Mouse (Mus musculus): ENCODE data around the gene Heatr6. TPM values are rescaled to one million over a fixed set of nuclear protein-coding genes. Genes with fewer than 3 reads are reported as not detected.

Heatr6 gene
- polyA plus RNA-seq, 1 experiment from 2014 or later: 33.3 TPM

DNA sequence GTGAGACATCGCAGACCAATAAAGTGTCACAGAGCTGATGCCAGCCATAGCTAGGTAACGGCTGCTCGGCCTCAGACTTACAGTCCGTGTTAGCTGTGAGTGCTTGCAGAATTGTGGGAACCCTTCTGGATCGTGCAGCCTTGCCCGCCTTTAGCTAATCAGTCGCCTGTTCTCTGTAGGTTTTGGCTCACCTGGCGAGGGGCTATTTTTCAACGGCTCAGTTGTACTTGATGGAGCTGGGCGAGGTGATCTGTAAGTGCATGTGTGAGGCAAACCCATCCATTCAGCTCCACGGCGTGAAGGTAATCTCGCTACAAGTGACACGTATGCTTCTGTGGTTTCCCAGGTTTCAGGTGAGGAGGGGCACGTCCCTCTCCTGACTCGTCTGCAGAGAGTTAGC lies 20.2 kb downstream of the Heatr6 start:
- no peaks in the 10 kb centered on the region for H3K4me1 ChIP-seq (replicated peaks; ENCODE audit: control insufficient read depth, insufficient read depth, low read length)
- ATAC-seq (ENCODE audit: low FRiP score) (no peak), DNase-seq (ENCODE audit: low spot score) (no peak)
- H3K27me3 ChIP-seq (ENCODE audit: control insufficient read depth, insufficient read depth, low read length): no peaks in the 10 kb centered on the region
- H3K9ac ChIP-seq: no peak overlapping the region
- H3K4me2 ChIP-seq (replicated peaks): no peak overlapping the region
- H3K36me3 ChIP-seq (replicated peaks; ENCODE audit: control insufficient read depth, insufficient read depth): peaks cover 97% of the 10 kb centered on the region
- H3K4me3 ChIP-seq (replicated peaks; ENCODE audit: low read length): no peak overlapping the region
- no peaks in the 10 kb centered on the region for H3K9me3 ChIP-seq (ENCODE audit: control insufficient read depth, low read length)
- H3K27ac ChIP-seq: no peak overlapping the region
- WGBS: 97% methylated on average over 16 of the region's 16 CpGs

DNA sequence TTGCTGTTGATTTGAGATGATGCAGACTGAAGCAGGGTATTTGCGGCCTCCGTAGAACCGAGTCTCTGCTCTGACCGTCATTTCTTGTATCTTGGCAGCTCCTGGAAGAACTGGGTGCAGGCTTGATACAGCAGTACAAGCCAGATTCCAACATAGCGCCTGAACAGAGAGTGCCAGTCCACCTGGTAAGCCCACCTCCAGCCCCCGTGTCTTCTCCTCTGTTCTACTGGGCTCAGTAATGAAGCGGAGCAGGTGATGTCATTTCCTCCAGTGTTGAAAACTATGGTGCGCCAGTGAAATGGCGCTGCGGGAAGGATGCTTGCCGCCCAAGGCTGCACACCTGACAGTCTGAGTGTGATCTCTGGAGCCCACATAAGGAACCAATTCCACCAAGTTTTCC lies 20.8 kb downstream of the Heatr6 start:
- H3K4me2 ChIP-seq (replicated peaks): no peak overlapping the region
- H3K27ac ChIP-seq: no peak overlapping the region
- H3K36me3 ChIP-seq (replicated peaks; ENCODE audit: control insufficient read depth, insufficient read depth): peaks cover 97% of the 10 kb centered on the region
- WGBS: 99% methylated on average over 11 of the region's 11 CpGs
- no peaks in the 10 kb centered on the region for H3K4me1 ChIP-seq (replicated peaks; ENCODE audit: control insufficient read depth, insufficient read depth, low read length)
- no peak overlapping the region for H3K4me3 ChIP-seq (replicated peaks; ENCODE audit: low read length)
- H3K9ac ChIP-seq: no peak overlapping the region
- H3K9me3 ChIP-seq (ENCODE audit: control insufficient read depth, low read length): no peaks in the 10 kb centered on the region
- DNase-seq (ENCODE audit: low spot score) (no peak), ATAC-seq (ENCODE audit: low FRiP score) (no peak)
- no peaks in the 10 kb centered on the region for H3K27me3 ChIP-seq (ENCODE audit: control insufficient read depth, insufficient read depth, low read length)

DNA sequence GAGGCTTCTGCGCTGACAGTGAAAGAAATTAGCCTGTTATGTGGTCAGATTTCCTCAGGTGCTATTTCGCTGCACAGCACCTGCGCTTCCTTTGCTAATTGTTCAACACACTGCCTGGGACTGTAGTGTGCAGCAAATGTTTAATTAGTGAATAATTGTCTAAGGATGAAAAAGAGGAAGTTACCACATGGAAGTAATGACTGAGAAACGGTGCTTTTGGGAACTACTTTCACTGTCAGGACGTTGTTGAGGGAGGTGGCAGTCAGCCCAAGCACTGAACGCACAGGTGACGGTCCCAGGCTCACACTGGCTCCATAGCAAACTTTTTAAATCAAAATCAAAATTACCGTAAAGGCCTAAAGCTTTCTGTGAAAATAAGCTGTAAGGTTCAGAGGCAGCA lies 23.3 kb downstream of the Heatr6 start:
- 94% methylated on average over 8 of the region's 8 CpGs for WGBS
- Histone ChIP-seq H3K9ac (no peak overlapping the region), H3K4me2 (replicated peaks) (no peak overlapping the region), H3K9me3 (ENCODE audit: control insufficient read depth, low read length) (no peaks in the 10 kb centered on the region), H3K27me3 (ENCODE audit: control insufficient read depth, insufficient read depth, low read length) (no peaks in the 10 kb centered on the region), H3K27ac (no peak overlapping the region), H3K4me3 (replicated peaks; ENCODE audit: low read length) (no peak overlapping the region), H3K36me3 (replicated peaks; ENCODE audit: control insufficient read depth, insufficient read depth) (peaks cover 98% of the 10 kb centered on the region), H3K4me1 (replicated peaks; ENCODE audit: control insufficient read depth, insufficient read depth, low read length) (no peaks in the 10 kb centered on the region)
- ATAC-seq (ENCODE audit: low FRiP score): no peak
- DNase-seq (ENCODE audit: low spot score): no peak

DNA sequence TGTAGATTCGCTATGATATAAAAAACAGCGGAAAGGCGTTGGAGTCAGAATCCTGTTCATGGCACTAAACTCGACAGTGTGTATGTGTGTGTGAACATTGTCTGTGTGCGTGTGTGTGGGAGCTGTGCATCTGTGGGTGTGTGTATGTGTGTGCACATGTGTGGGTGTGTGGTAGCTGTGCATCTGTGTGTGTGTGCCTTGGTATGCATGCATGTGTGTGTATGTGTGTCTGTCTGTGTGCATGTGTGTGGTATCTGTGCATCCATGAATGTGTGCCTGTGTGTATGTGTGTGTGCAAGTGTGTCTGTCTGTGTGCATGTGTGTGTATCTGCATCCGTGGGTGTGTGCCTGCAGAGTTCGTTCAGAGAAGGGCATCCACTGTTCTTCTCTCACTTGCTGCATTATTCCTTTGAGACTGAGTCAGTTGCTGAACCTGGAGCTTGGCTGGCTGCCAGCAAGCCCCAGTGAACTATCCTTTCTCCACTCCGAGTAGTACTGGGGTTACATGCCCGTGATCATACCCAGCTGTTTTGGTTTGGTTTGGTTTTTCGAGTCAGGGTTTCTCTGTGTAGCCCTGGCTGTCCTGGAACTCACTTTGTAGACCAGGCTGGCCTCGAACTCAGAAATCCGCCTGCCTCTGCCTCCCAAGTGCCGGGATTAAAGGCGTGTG lies 30.6 kb downstream of the Heatr6 start:
- DNase-seq (ENCODE audit: low spot score): no peak
- Histone ChIP-seq H3K9ac (no peak overlapping the region), H3K4me2 (replicated peaks) (no peak overlapping the region), H3K9me3 (ENCODE audit: control insufficient read depth, low read length) (no peaks in the 10 kb centered on the region), H3K27me3 (ENCODE audit: control insufficient read depth, insufficient read depth, low read length) (no peaks in the 10 kb centered on the region), H3K36me3 (replicated peaks; ENCODE audit: control insufficient read depth, insufficient read depth) (peaks cover 47% of the 10 kb centered on the region), H3K4me1 (replicated peaks; ENCODE audit: control insufficient read depth, insufficient read depth, low read length) (no peaks in the 10 kb centered on the region), H3K4me3 (replicated peaks; ENCODE audit: low read length) (no peak overlapping the region), H3K27ac (no peak overlapping the region)
- 80% methylated on average over 14 of the region's 14 CpGs for WGBS
- ATAC-seq (ENCODE audit: low FRiP score): 0 out of 2 replicates have a peak, but pooled peaks have one; percentile 21

DNA sequence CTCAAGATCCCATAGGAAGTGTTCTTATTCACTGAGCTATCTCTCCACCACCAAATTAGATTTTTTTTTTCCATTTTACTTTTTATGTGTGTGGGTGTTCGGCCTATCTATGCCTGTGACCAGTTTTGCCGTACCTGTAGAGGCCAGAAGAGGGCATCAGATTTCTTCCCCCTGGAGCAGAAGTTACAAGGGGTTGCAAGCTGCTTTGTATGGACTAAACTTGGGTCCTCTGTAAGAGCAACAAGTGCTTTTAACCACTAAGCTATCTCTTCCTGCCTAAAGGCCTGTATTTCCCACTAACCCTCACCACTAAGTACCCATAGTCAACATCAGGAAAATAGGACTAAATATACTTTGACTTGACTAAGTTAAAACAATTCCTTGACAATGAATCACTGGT lies 31.2 kb downstream of the Heatr6 start:
- Histone ChIP-seq H3K4me1 (replicated peaks; ENCODE audit: control insufficient read depth, insufficient read depth, low read length) (no peaks in the 10 kb centered on the region), H3K4me2 (replicated peaks) (no peak overlapping the region), H3K36me3 (replicated peaks; ENCODE audit: control insufficient read depth, insufficient read depth) (peaks cover 41% of the 10 kb centered on the region), H3K27me3 (ENCODE audit: control insufficient read depth, insufficient read depth, low read length) (no peaks in the 10 kb centered on the region), H3K9me3 (ENCODE audit: control insufficient read depth, low read length) (no peaks in the 10 kb centered on the region), H3K27ac (no peak overlapping the region), H3K9ac (no peak overlapping the region), H3K4me3 (replicated peaks; ENCODE audit: low read length) (no peak overlapping the region)
- ATAC-seq (ENCODE audit: low FRiP score): no peak
- DNase-seq (ENCODE audit: low spot score): no peak
- WGBS: 87% methylated on average over 2 of the region's 2 CpGs

DNA sequence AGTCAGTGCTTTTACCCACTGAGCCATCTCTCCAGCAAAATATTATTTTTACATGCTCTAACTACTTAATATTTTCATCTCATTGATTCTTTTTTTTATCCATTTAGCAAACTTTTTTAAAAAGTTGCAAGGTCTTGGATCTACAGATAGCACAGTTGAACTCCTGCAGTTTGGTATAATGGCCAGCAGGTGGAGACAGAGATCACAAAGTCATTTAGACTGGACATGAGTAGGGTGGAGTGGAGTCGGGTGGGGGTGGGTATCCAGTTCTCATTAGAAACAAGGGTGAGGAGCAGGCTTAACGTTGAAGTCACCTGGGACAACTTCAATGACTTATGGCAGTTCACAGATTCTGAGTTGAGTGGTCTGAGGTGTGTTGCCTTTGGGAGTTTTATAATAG lies 31.9 kb downstream of the Heatr6 start:
- DNase-seq (ENCODE audit: low spot score) (peak; percentile 90), ATAC-seq (ENCODE audit: low FRiP score) (no peak)
- no peak overlapping the region for H3K9ac ChIP-seq
- no peaks in the 10 kb centered on the region for H3K4me1 ChIP-seq (replicated peaks; ENCODE audit: control insufficient read depth, insufficient read depth, low read length)
- WGBS: 11% methylated on average over 2 of the region's 2 CpGs
- H3K9me3 ChIP-seq (ENCODE audit: control insufficient read depth, low read length): no peaks in the 10 kb centered on the region
- no peak overlapping the region for H3K4me2 ChIP-seq (replicated peaks)
- peaks cover 34% of the 10 kb centered on the region for H3K36me3 ChIP-seq (replicated peaks; ENCODE audit: control insufficient read depth, insufficient read depth)
- H3K27ac ChIP-seq: no peak overlapping the region
- H3K4me3 ChIP-seq (replicated peaks; ENCODE audit: low read length): no peak overlapping the region
- H3K27me3 ChIP-seq (ENCODE audit: control insufficient read depth, insufficient read depth, low read length): no peaks in the 10 kb centered on the region

DNA sequence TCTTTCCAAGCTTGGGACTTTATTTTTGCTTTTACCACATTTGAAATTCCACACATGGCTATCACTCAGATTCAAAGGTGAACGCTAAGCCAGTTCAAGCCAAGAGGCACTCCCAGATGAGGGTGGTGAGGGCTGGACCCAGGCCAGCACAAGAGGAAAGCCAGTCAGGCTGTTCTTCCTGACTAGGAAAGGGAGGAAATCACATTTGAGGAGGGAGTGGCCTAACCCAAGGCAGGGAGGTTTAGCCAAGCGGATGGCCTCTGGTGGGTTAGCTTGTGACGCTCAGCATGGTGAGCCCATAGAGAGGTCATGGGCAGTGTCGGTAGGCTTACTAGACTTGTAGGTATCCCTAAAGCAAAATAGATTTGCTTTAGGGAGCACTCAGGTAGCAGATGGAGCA lies 33.3 kb downstream of the Heatr6 start:
- H3K9me3 ChIP-seq (ENCODE audit: control insufficient read depth, low read length): no peaks in the 10 kb centered on the region
- DNase-seq (ENCODE audit: low spot score): no peak
- H3K27me3 ChIP-seq (ENCODE audit: control insufficient read depth, insufficient read depth, low read length): no peaks in the 10 kb centered on the region
- no peak for ATAC-seq (ENCODE audit: low FRiP score)
- no peak overlapping the region for H3K4me2 ChIP-seq (replicated peaks)
- H3K27ac ChIP-seq: no peak overlapping the region
- 77% methylated on average over 4 of the region's 4 CpGs for WGBS
- no peak overlapping the region for H3K4me3 ChIP-seq (replicated peaks; ENCODE audit: low read length)
- peaks cover 19% of the 10 kb centered on the region for H3K36me3 ChIP-seq (replicated peaks; ENCODE audit: control insufficient read depth, insufficient read depth)
- H3K9ac ChIP-seq: no peak overlapping the region
- no peaks in the 10 kb centered on the region for H3K4me1 ChIP-seq (replicated peaks; ENCODE audit: control insufficient read depth, insufficient read depth, low read length)

DNA sequence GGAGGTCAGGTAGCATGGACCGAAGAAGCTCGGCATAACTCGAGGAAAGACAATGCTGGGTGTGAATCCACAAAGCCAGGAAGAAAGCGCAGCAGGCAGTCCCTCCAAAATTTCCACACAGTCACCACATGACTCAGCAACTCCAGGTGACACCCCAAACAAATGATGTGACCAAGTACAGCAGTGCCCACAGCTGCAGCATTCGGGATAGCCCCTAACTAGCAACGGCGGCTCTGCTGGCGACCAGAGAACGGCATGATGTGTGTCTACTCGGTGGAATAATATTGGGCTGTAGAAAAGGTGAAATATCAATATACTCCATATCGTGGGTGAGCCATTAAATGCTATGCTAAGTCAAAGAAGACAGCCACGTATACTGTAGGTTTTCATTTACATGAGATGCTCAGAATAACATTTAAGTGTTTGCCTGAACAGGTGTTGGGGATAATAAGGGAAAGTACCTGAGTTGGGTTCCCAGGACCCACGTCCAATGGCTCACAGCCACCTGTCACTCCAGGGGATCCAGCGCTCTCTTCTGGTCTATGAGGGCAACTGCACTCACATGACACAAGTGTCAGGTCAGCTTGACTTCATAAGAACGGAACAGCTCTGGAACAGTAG lies 34.0 kb downstream of the Heatr6 start:
- Histone ChIP-seq H3K9ac (no peak overlapping the region), H3K4me3 (replicated peaks; ENCODE audit: low read length) (no peak overlapping the region), H3K4me2 (replicated peaks) (no peak overlapping the region), H3K9me3 (ENCODE audit: control insufficient read depth, low read length) (no peaks in the 10 kb centered on the region), H3K27me3 (ENCODE audit: control insufficient read depth, insufficient read depth, low read length) (no peaks in the 10 kb centered on the region), H3K27ac (no peak overlapping the region), H3K4me1 (replicated peaks; ENCODE audit: control insufficient read depth, insufficient read depth, low read length) (no peaks in the 10 kb centered on the region), H3K36me3 (replicated peaks; ENCODE audit: control insufficient read depth, insufficient read depth) (peaks cover 12% of the 10 kb centered on the region)
- DNase-seq (ENCODE audit: low spot score) (no peak), ATAC-seq (ENCODE audit: low FRiP score) (no peak)
- 88% methylated on average over 15 of the region's 15 CpGs for WGBS

DNA sequence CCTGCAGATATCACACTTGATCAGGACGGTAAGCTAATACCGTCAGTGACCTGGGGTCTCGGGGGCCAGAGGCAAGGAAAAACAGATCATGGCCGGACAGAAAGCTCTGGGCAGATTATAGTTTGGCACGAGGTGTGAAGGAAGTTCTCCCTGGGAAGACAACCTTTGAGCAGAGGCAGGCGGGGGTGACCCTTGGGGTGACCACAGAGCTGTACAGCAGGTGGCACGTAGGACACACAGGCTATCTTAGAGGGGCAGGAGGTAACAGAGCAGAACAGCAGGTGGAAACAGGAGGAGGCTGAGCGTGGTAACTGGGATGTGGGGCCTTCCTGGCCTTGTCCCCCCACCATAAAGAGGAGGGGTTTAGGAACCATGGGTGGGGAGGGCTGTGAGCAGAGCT lies 34.8 kb downstream of the Heatr6 start:
- Histone ChIP-seq H3K4me3 (replicated peaks; ENCODE audit: low read length) (no peak overlapping the region), H3K27ac (no peak overlapping the region), H3K4me1 (replicated peaks; ENCODE audit: control insufficient read depth, insufficient read depth, low read length) (no peaks in the 10 kb centered on the region), H3K36me3 (replicated peaks; ENCODE audit: control insufficient read depth, insufficient read depth) (peaks cover 4% of the 10 kb centered on the region), H3K9me3 (ENCODE audit: control insufficient read depth, low read length) (no peaks in the 10 kb centered on the region), H3K9ac (no peak overlapping the region), H3K27me3 (ENCODE audit: control insufficient read depth, insufficient read depth, low read length) (no peaks in the 10 kb centered on the region), H3K4me2 (replicated peaks) (no peak overlapping the region)
- WGBS: 79% methylated on average over 8 of the region's 8 CpGs
- no peak for DNase-seq (ENCODE audit: low spot score)
- no peak for ATAC-seq (ENCODE audit: low FRiP score)

Data from hindbrain, embryonic 14.5 days (tissue).